Mouse (Mus musculus): ENCODE measurements around the gene Pde4b. TPM values are rescaled to one million over a fixed set of nuclear protein-coding genes. Genes with fewer than 3 reads are reported as not detected.

The Pde4b gene
- polyA plus RNA-seq, 1 experiment: 4.9 TPM

- Histone ChIP-seq H3K4me3 (ENCODE audit: insufficient read depth, low read depth, low read length) (no peak overlapping the region), H3K27ac (replicated peaks; ENCODE audit: low read depth, low read length) (no peak overlapping the region)
Observed at GRCm38 (mm10) chr4:102297558-102297957, 210.2 kb downstream of the Pde4b start.

GRCm38 (mm10) chr4:102302568-102302967, 215.2 kb downstream of the Pde4b start:
- H3K27ac ChIP-seq (replicated peaks; ENCODE audit: low read depth, low read length): no peak overlapping the region
- no peak overlapping the region for H3K4me3 ChIP-seq (ENCODE audit: insufficient read depth, low read depth, low read length)
- H3K4me1 ChIP-seq (ENCODE audit: control insufficient read depth, insufficient read depth, insufficient read length, low read length): no peaks in the 10 kb centered on the region

More at GRCm38 (mm10) chr4:102297558-102297957, 210.2 kb downstream of the Pde4b start:
- H3K4me1 ChIP-seq (ENCODE audit: control insufficient read depth, insufficient read depth, insufficient read length, low read length): no peaks in the 10 kb centered on the region

- Histone ChIP-seq H3K4me3 (ENCODE audit: insufficient read depth, low read depth, low read length) (no peak overlapping the region), H3K4me1 (ENCODE audit: control insufficient read depth, insufficient read depth, insufficient read length, low read length) (no peaks in the 10 kb centered on the region), H3K27ac (replicated peaks; ENCODE audit: low read depth, low read length) (no peak overlapping the region)
Observed at GRCm38 (mm10) chr4:102307661-102308297, 220.4 kb downstream of the Pde4b start.

- Histone ChIP-seq H3K4me3 (ENCODE audit: insufficient read depth, low read depth, low read length) (no peak overlapping the region), H3K27ac (replicated peaks; ENCODE audit: low read depth, low read length) (no peak overlapping the region), H3K4me1 (ENCODE audit: control insufficient read depth, insufficient read depth, insufficient read length, low read length) (no peaks in the 10 kb centered on the region)
Observed at GRCm38 (mm10) chr4:102310630-102311029, 223.3 kb downstream of the Pde4b start.

- Histone ChIP-seq H3K27ac (replicated peaks; ENCODE audit: low read depth, low read length) (no peak overlapping the region), H3K4me3 (ENCODE audit: insufficient read depth, low read depth, low read length) (no peak overlapping the region)
Observed at GRCm38 (mm10) chr4:102316011-102316410, 228.7 kb downstream of the Pde4b start.

GRCm38 (mm10) chr4:102316699-102317285, 229.4 kb downstream of the Pde4b start:
- Histone ChIP-seq H3K27ac (replicated peaks; ENCODE audit: low read depth, low read length) (no peak overlapping the region), H3K4me3 (ENCODE audit: insufficient read depth, low read depth, low read length) (no peak overlapping the region), H3K4me1 (ENCODE audit: control insufficient read depth, insufficient read depth, insufficient read length, low read length) (no peaks in the 10 kb centered on the region)

More at GRCm38 (mm10) chr4:102316011-102316410, 228.7 kb downstream of the Pde4b start:
- no peaks in the 10 kb centered on the region for H3K4me1 ChIP-seq (ENCODE audit: control insufficient read depth, insufficient read depth, insufficient read length, low read length)

DNA sequence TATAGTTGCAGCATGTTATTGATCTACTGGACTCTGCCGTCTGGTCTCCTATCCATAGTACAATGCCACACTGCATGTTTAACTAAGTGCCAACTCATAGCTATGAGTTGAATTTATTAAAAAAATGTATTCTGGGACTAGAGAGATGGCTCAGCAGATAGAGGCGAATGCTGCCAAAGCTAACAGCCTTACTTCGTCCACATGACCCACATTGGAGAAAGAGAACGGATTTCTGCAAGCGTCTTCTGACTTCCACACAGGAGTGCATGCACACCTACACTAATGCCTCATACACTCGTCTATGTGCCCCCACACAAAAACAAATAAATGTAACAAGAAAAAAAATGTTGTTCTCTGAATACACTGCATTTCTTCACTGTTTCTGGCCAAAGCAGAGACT, 231.3 kb downstream of the Pde4b start:
- H3K27ac ChIP-seq (replicated peaks; ENCODE audit: low read depth, low read length): no peak overlapping the region
- H3K4me3 ChIP-seq (ENCODE audit: insufficient read depth, low read depth, low read length): no peak overlapping the region
- H3K4me1 ChIP-seq (ENCODE audit: control insufficient read depth, insufficient read depth, insufficient read length, low read length): no peaks in the 10 kb centered on the region

DNA sequence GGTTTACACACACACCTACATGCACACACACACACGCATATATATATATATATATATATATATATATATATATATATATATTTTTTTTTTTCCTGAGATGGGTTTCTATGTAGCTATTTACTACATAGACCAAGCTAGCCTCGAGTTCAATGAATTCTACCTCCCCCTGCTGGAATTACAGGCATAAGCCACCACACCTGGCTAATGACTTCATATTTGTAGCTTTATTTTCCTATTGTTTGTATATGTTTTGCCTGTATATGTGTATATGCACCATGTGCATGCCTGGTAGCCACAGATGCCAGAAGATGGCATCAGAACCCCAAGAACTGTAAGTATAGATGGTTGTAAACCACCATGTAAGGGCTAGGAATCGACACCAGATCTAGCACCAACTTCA, 234.0 kb downstream of the Pde4b start:
- no peaks in the 10 kb centered on the region for H3K4me1 ChIP-seq (ENCODE audit: control insufficient read depth, insufficient read depth, insufficient read length, low read length)
- H3K4me3 ChIP-seq (ENCODE audit: insufficient read depth, low read depth, low read length): no peak overlapping the region
- H3K27ac ChIP-seq (replicated peaks; ENCODE audit: low read depth, low read length): no peak overlapping the region

- no peak overlapping the region for H3K27ac ChIP-seq (replicated peaks; ENCODE audit: low read depth, low read length)
- no peak overlapping the region for H3K4me3 ChIP-seq (ENCODE audit: insufficient read depth, low read depth, low read length)
Observed at GRCm38 (mm10) chr4:102332386-102332785, 245.0 kb downstream of the Pde4b start.

DNA sequence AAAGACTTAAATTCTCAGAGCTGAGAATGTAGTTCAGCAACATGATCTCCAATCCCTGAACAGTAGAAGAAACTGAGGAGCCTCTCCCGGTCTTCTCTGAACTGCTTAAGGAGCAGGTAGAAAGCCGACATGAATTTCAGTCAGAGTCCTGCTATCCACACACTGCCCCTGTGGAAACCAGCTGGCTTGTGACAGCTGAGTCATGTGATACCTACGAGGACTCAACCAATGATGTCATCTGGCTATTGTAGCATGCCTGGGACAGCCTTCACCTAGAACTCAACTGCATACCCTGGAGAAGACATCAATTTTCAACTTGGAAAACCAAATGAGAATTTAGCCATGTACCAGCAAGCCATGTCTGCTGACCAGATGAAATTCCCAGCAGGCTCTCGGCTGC, 245.5 kb downstream of the Pde4b start:
- Histone ChIP-seq H3K4me3 (ENCODE audit: insufficient read depth, low read depth, low read length) (no peak overlapping the region), H3K4me1 (ENCODE audit: control insufficient read depth, insufficient read depth, insufficient read length, low read length) (no peaks in the 10 kb centered on the region), H3K27ac (replicated peaks; ENCODE audit: low read depth, low read length) (no peak overlapping the region)

More at GRCm38 (mm10) chr4:102332386-102332785, 245.0 kb downstream of the Pde4b start:
- H3K4me1 ChIP-seq (ENCODE audit: control insufficient read depth, insufficient read depth, insufficient read length, low read length): no peaks in the 10 kb centered on the region

- Histone ChIP-seq H3K4me3 (ENCODE audit: insufficient read depth, low read depth, low read length) (no peak overlapping the region), H3K4me1 (ENCODE audit: control insufficient read depth, insufficient read depth, insufficient read length, low read length) (no peaks in the 10 kb centered on the region), H3K27ac (replicated peaks; ENCODE audit: low read depth, low read length) (no peak overlapping the region)
Observed at GRCm38 (mm10) chr4:102346911-102347492, 259.7 kb downstream of the Pde4b start.

DNA sequence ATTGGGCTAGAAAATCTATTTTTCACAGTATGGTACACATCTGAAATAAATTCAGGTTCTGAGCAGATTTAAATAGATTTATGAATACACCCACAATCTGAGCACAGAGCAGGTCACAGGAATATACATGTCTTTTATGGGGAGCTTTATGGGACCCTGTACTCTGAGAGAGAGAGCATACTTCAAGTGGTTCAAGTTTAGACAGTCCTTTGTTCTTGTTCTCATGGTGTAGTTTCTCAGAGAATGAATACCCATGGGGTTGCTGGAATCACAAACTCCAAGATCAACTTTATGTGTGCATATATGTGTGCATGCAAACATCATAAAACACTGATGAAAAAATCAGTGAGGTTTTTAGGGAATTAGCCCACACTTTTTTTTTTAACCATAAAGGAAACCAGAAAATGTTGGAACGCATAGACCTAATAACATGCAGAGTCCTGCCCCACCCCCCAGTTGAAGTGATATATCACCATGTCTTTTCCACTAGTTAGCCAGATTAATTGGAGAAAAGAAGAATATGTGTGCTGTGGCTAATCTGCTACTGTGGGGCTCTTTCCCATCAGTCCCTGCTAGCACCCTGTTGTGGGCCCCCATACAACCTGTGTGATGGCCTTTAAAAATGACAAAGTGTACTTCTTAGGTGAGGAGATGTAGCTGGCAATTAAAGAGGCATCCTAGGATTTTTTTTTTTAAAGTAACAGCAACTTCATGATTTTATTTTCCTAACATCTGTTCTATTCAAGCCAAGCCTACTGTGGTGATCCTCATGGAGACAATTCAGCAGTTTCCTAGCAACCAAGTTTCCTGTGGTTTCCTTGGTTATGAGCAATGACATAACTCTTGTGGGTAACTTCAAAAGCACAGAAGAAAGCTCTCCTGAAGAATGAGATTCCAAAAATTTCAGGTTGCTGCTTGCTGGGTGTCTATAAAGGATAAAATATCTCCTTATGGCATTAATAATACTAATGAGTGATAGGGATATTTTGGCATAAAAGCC, 264.4 kb downstream of the Pde4b start:
- Histone ChIP-seq H3K4me1 (ENCODE audit: control insufficient read depth, insufficient read depth, insufficient read length, low read length) (no peaks in the 10 kb centered on the region), H3K27ac (replicated peaks; ENCODE audit: low read depth, low read length) (no peak overlapping the region), H3K4me3 (ENCODE audit: insufficient read depth, low read depth, low read length) (no peak overlapping the region)

DNA sequence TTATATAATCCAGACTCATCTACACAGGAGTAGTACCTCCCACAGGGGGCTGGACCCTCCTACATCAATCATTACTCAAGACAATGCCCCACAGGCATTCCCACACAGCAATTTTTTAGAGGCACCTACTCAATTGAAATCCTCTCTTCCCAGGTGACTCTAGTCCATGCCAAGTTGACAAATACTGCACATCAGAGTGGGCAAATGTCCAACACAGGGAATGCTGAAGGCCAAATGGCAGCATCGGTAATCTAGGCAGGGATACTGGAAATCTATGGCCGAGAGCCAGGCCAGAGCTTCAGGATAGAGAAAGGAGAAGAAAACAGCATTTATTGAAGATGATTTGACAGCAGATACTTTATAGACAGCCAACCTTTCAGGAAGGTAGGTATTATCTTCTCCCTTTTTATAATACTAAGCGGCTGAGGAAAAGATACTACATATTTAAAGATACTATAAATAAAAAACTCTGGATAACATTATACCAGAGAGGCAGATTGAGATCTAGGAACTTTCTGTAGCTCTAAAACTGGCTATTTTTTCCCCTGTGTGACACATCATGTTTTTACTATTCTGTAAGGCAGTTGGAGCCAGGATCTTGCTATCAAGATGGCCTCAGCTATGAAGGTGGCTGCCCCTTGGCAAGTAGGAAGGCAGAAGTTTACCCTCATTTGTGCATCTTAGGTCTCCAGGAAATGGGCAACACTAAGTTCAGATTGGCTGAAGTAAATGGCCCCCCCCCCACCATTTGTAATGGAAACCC, 266.5 kb downstream of the Pde4b start:
- Histone ChIP-seq H3K4me3 (ENCODE audit: insufficient read depth, low read depth, low read length) (no peak overlapping the region), H3K27ac (replicated peaks; ENCODE audit: low read depth, low read length) (no peak overlapping the region), H3K4me1 (ENCODE audit: control insufficient read depth, insufficient read depth, insufficient read length, low read length) (no peaks in the 10 kb centered on the region)

- Histone ChIP-seq H3K4me1 (ENCODE audit: control insufficient read depth, insufficient read depth, insufficient read length, low read length) (no peaks in the 10 kb centered on the region), H3K27ac (replicated peaks; ENCODE audit: low read depth, low read length) (no peak overlapping the region), H3K4me3 (ENCODE audit: insufficient read depth, low read depth, low read length) (no peak overlapping the region)
Observed at GRCm38 (mm10) chr4:102368105-102368735, 280.9 kb downstream of the Pde4b start.
